Mouse (Mus musculus): ENCODE data around the gene Srrm2.
A peak's percentile ranks its signal among the peaks of the same experiment; 100 is the strongest.

Gene Srrm2

GRCm38 (mm10) chr17:23790269-23791078 is at the start of gene Srrm2:
Gene Srrm2, plus strand, starts transcription at chr17:23790532.
- Histone ChIP-seq H3K4me1 (replicated peaks; ENCODE audit: low read depth, low read length) (peaks cover 58% of the 10 kb centered on the region), H3K27me3 (ENCODE audit: insufficient read depth, low read length) (peaks cover 25% of the 10 kb centered on the region), H3K36me3 (ENCODE audit: insufficient read depth, low read length) (no peaks in the 10 kb centered on the region), H3K4me3 (replicated peaks; ENCODE audit: low read length) (peak within 1 kb of the TSS; percentile 69), H3K9me3 (ENCODE audit: low read length) (no peaks in the 10 kb centered on the region)
- TF ChIP-seq CTCF (conservative IDR thresholded peaks at IDR 0.05; ENCODE audit: low read length): no peak
- no peak for TF ChIP-seq POU5F1 (IDR thresholded peaks at IDR 0.05; ENCODE audit: borderline replicate concordance, low read length)
- TF ChIP-seq NANOG (IDR thresholded peaks at IDR 0.05; ENCODE audit: borderline replicate concordance, low read length): no peak

- peaks cover 90% of the 10 kb centered on the region for H3K27me3 ChIP-seq (ENCODE audit: insufficient read depth, low read length)
These were observed 49.7 kb upstream of the Srrm2 start, which contains the start of gene Paqr4 for GRCm38 (mm10) chr17:23740598-23741021. Gene Paqr4, minus strand, starts transcription at chr17:23740867.

GRCm38 (mm10) chr17:23741359-23742209 is 48.7 kb upstream of the Srrm2 start:
- Histone ChIP-seq H3K27me3 (ENCODE audit: insufficient read depth, low read length) (peaks cover 97% of the 10 kb centered on the region), H3K4me1 (replicated peaks; ENCODE audit: low read depth, low read length) (peaks cover 79% of the 10 kb centered on the region), H3K36me3 (ENCODE audit: insufficient read depth, low read length) (peaks cover 5% of the 10 kb centered on the region), H3K9me3 (ENCODE audit: low read length) (no peaks in the 10 kb centered on the region), H3K4me3 (replicated peaks; ENCODE audit: low read length) (peak overlapping the region; percentile 61)
- TF ChIP-seq POU5F1 (IDR thresholded peaks at IDR 0.05; ENCODE audit: borderline replicate concordance, low read length): no peak
- TF ChIP-seq CTCF (conservative IDR thresholded peaks at IDR 0.05; ENCODE audit: low read length): no peak
- TF ChIP-seq NANOG (IDR thresholded peaks at IDR 0.05; ENCODE audit: borderline replicate concordance, low read length): no peak

More at GRCm38 (mm10) chr17:23740598-23741021, 49.7 kb upstream of the Srrm2 start, which contains the start of gene Paqr4:
- peaks cover 14% of the 10 kb centered on the region for H3K36me3 ChIP-seq (ENCODE audit: insufficient read depth, low read length)
- TF ChIP-seq CTCF (conservative IDR thresholded peaks at IDR 0.05; ENCODE audit: low read length): no peak
- no peak for TF ChIP-seq POU5F1 (IDR thresholded peaks at IDR 0.05; ENCODE audit: borderline replicate concordance, low read length)
- TF ChIP-seq NANOG (IDR thresholded peaks at IDR 0.05; ENCODE audit: borderline replicate concordance, low read length): no peak
- H3K9me3 ChIP-seq (ENCODE audit: low read length): no peaks in the 10 kb centered on the region
- H3K4me1 ChIP-seq (replicated peaks; ENCODE audit: low read depth, low read length): peaks cover 71% of the 10 kb centered on the region
- H3K4me3 ChIP-seq (replicated peaks; ENCODE audit: low read length): peak within 1 kb of the TSS; percentile 82

GRCm38 (mm10) chr17:23742210-23742793 is 48.0 kb upstream of the Srrm2 start:
- Histone ChIP-seq H3K27me3 (ENCODE audit: insufficient read depth, low read length) (peaks cover 95% of the 10 kb centered on the region), H3K4me1 (replicated peaks; ENCODE audit: low read depth, low read length) (peaks cover 79% of the 10 kb centered on the region), H3K36me3 (ENCODE audit: insufficient read depth, low read length) (no peaks in the 10 kb centered on the region), H3K4me3 (replicated peaks; ENCODE audit: low read length) (peak overlapping the region; percentile 61), H3K9me3 (ENCODE audit: low read length) (no peaks in the 10 kb centered on the region)
- TF ChIP-seq CTCF (conservative IDR thresholded peaks at IDR 0.05; ENCODE audit: low read length): no peak
- TF ChIP-seq NANOG (IDR thresholded peaks at IDR 0.05; ENCODE audit: borderline replicate concordance, low read length): no peak
- no peak for TF ChIP-seq POU5F1 (IDR thresholded peaks at IDR 0.05; ENCODE audit: borderline replicate concordance, low read length)

- Histone ChIP-seq H3K4me3 (replicated peaks; ENCODE audit: low read length) (peak overlapping the region; percentile 61), H3K36me3 (ENCODE audit: insufficient read depth, low read length) (no peaks in the 10 kb centered on the region)
These were observed 47.4 kb upstream of the Srrm2 start for GRCm38 (mm10) chr17:23742941-23743340.

GRCm38 (mm10) chr17:23744076-23744475 is 46.3 kb upstream of the Srrm2 start:
- Histone ChIP-seq H3K4me1 (replicated peaks; ENCODE audit: low read depth, low read length) (peaks cover 76% of the 10 kb centered on the region), H3K9me3 (ENCODE audit: low read length) (no peaks in the 10 kb centered on the region), H3K27me3 (ENCODE audit: insufficient read depth, low read length) (peaks cover 87% of the 10 kb centered on the region), H3K36me3 (ENCODE audit: insufficient read depth, low read length) (no peaks in the 10 kb centered on the region), H3K4me3 (replicated peaks; ENCODE audit: low read length) (no peak overlapping the region)
- TF ChIP-seq POU5F1 (IDR thresholded peaks at IDR 0.05; ENCODE audit: borderline replicate concordance, low read length) (no peak), NANOG (IDR thresholded peaks at IDR 0.05; ENCODE audit: borderline replicate concordance, low read length) (no peak), CTCF (conservative IDR thresholded peaks at IDR 0.05; ENCODE audit: low read length) (no peak)

More at GRCm38 (mm10) chr17:23742941-23743340, 47.4 kb upstream of the Srrm2 start:
- TF ChIP-seq CTCF (conservative IDR thresholded peaks at IDR 0.05; ENCODE audit: low read length) (no peak), NANOG (IDR thresholded peaks at IDR 0.05; ENCODE audit: borderline replicate concordance, low read length) (no peak)
- Histone ChIP-seq H3K9me3 (ENCODE audit: low read length) (no peaks in the 10 kb centered on the region), H3K27me3 (ENCODE audit: insufficient read depth, low read length) (peaks cover 95% of the 10 kb centered on the region), H3K4me1 (replicated peaks; ENCODE audit: low read depth, low read length) (peaks cover 75% of the 10 kb centered on the region)

- Histone ChIP-seq H3K4me3 (replicated peaks; ENCODE audit: low read length) (peak overlapping the region; percentile 80), H3K9me3 (ENCODE audit: low read length) (no peaks in the 10 kb centered on the region), H3K36me3 (ENCODE audit: insufficient read depth, low read length) (no peaks in the 10 kb centered on the region), H3K27me3 (ENCODE audit: insufficient read depth, low read length) (peaks cover 81% of the 10 kb centered on the region), H3K4me1 (replicated peaks; ENCODE audit: low read depth, low read length) (peaks cover 76% of the 10 kb centered on the region)
- TF ChIP-seq CTCF (conservative IDR thresholded peaks at IDR 0.05; ENCODE audit: low read length): no peak
- no peak for TF ChIP-seq NANOG (IDR thresholded peaks at IDR 0.05; ENCODE audit: borderline replicate concordance, low read length)
- no peak for TF ChIP-seq POU5F1 (IDR thresholded peaks at IDR 0.05; ENCODE audit: borderline replicate concordance, low read length)
These were observed 45.7 kb upstream of the Srrm2 start for GRCm38 (mm10) chr17:23744651-23745050.
